Comparison of ENCODE assay signal across 13 mouse cellular contexts in the genomic region with DNA sequence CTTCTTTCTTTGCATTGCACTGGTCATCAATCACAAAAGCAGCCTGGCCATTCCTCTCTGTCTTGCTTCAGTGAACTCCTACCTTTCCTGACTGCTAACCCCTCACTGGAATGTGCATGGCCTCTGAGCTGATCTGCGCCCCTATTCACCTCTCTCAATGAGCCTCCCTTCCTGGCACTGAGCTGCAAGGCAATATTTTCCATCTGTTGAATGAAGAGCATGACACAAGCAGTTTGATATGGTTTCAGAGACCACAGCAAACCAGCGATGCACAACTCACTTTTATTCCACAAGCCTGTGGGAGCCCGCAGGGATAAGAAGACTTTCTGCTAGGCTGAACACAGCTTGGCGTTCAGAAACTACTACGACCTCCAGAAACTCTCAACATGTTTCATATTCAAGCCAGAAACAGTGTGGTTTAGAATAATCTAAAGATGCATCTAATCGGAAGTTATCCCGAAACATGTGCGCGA.
DNase-seq lines count a peak whose midpoint lies in the region; ATAC-seq lines count a peak whose summit lies in the region.
"Had no signal": no experiment of that assay in that cellular context is flagged by ENCODE, and none has a peak within 500 bp of the region (broad histone marks: within the 10 kb centered on the region; RNA-seq: fewer than 3 reads in every experiment).

No protein-coding gene starts in this region.

- WGBS in hindbrain, embryonic 11.5 days: 50% methylated on average over 9 of the region's 9 CpGs
- WGBS in hindbrain, embryonic 14.5 days: 47% methylated on average over 9 of the region's 9 CpGs
- 60% methylated on average over 9 of the region's 9 CpGs for WGBS in neural tube, embryonic 15.5 days
- WGBS in embryonic facial prominence, embryonic 15.5 days: 23% methylated on average over 9 of the region's 9 CpGs

- H3K27ac ChIP-seq in hindbrain, embryonic 11.5 days (ENCODE audit: low read depth, low read length): no peak overlapping the region
- H3K27ac ChIP-seq in hindbrain, embryonic 14.5 days: no peak overlapping the region
- no peak overlapping the region for H3K27ac ChIP-seq in neural tube, embryonic 15.5 days (replicated peaks)
- H3K27ac ChIP-seq in embryonic facial prominence, embryonic 15.5 days (replicated peaks): 0 out of 2 replicates have a peak overlapping the region, but pooled peaks have one; percentile 9
- H3K27ac ChIP-seq: lung, embryonic 15.5 days had no signal

- no peaks in the 10 kb centered on the region for H3K36me3 ChIP-seq in hindbrain, embryonic 11.5 days (ENCODE audit: control insufficient read depth, insufficient read depth, low read length)
- H3K36me3 ChIP-seq in hindbrain, embryonic 14.5 days (replicated peaks; ENCODE audit: control insufficient read depth, insufficient read depth): no peaks in the 10 kb centered on the region
- no peaks in the 10 kb centered on the region for H3K36me3 ChIP-seq in neural tube, embryonic 15.5 days
- H3K36me3 ChIP-seq in embryonic facial prominence, embryonic 15.5 days: no peaks in the 10 kb centered on the region
- H3K36me3 ChIP-seq: lung, embryonic 15.5 days had no signal

- no peaks in the 10 kb centered on the region for H3K9me3 ChIP-seq in hindbrain, embryonic 11.5 days (ENCODE audit: control insufficient read depth, low read length)
- H3K9me3 ChIP-seq in hindbrain, embryonic 14.5 days (ENCODE audit: control insufficient read depth, low read length): no peaks in the 10 kb centered on the region
- no peaks in the 10 kb centered on the region for H3K9me3 ChIP-seq in neural tube, embryonic 15.5 days (replicated peaks)
- no peaks in the 10 kb centered on the region for H3K9me3 ChIP-seq in embryonic facial prominence, embryonic 15.5 days (replicated peaks)
- H3K9me3 ChIP-seq: lung, embryonic 15.5 days had no signal

- peak; percentile 73 for ATAC-seq in hindbrain, embryonic 11.5 days (ENCODE audit: low FRiP score)
- ATAC-seq in hindbrain, embryonic 14.5 days (ENCODE audit: low FRiP score): no peak
- ATAC-seq in neural tube, embryonic 15.5 days (ENCODE audit: low FRiP score): no peak
- no peak for ATAC-seq in embryonic facial prominence, embryonic 15.5 days (ENCODE audit: insufficient number of reproducible peaks, low FRiP score, low TSS enrichment, low read depth)
- ATAC-seq: CD4-positive, CD25-positive, alpha-beta regulatory T cell, adult 4 months had no signal

- DNase-seq in hindbrain, embryonic 11.5 days (ENCODE audit: low spot score): peak; percentile 6
- DNase-seq in hindbrain, embryonic 14.5 days (ENCODE audit: low spot score): no peak
- DNase-seq in neural tube, embryonic 10.5 days (ENCODE audit: extremely low spot score, low spot score): peak; percentile 28
- no peak for DNase-seq in MN1 (ENCODE audit: low spot score)
- no peak for DNase-seq in cerebellum, adult 8-10 months
- DNase-seq: adrenal gland, postnatal 36 days; cerebellum, adult 18-20 months; layer of hippocampus, adult 9-11 months; left cerebral cortex, postnatal 4 days had no signal

- H3K4me2 ChIP-seq in hindbrain, embryonic 11.5 days (replicated peaks; ENCODE audit: low read depth, low read length): no peak overlapping the region
- no peak overlapping the region for H3K4me2 ChIP-seq in hindbrain, embryonic 14.5 days (replicated peaks)
- no peak overlapping the region for H3K4me2 ChIP-seq in neural tube, embryonic 15.5 days
- H3K4me2 ChIP-seq in embryonic facial prominence, embryonic 15.5 days (replicated peaks): no peak overlapping the region
- H3K4me2 ChIP-seq: lung, embryonic 15.5 days had no signal

- no peaks in the 10 kb centered on the region for H3K27me3 ChIP-seq in hindbrain, embryonic 11.5 days (ENCODE audit: control insufficient read depth, insufficient read depth, low read length)
- no peaks in the 10 kb centered on the region for H3K27me3 ChIP-seq in hindbrain, embryonic 14.5 days (ENCODE audit: control insufficient read depth, insufficient read depth, low read length)
- no peaks in the 10 kb centered on the region for H3K27me3 ChIP-seq in neural tube, embryonic 15.5 days (replicated peaks)
- no peaks in the 10 kb centered on the region for H3K27me3 ChIP-seq in embryonic facial prominence, embryonic 15.5 days
- H3K27me3 ChIP-seq: lung, embryonic 15.5 days had no signal

- H3K4me3 ChIP-seq in hindbrain, embryonic 11.5 days (ENCODE audit: low read depth, low read length): no peak overlapping the region
- no peak overlapping the region for H3K4me3 ChIP-seq in hindbrain, embryonic 14.5 days (replicated peaks; ENCODE audit: low read length)
- no peak overlapping the region for H3K4me3 ChIP-seq in neural tube, embryonic 15.5 days (replicated peaks)
- no peak overlapping the region for H3K4me3 ChIP-seq in embryonic facial prominence, embryonic 15.5 days (replicated peaks)
- H3K4me3 ChIP-seq: lung, embryonic 15.5 days had no signal

- H3K4me1 ChIP-seq in hindbrain, embryonic 11.5 days (replicated peaks; ENCODE audit: control insufficient read depth, insufficient read depth, low read length): no peaks in the 10 kb centered on the region
- H3K4me1 ChIP-seq in hindbrain, embryonic 14.5 days (replicated peaks; ENCODE audit: control insufficient read depth, insufficient read depth, low read length): no peaks in the 10 kb centered on the region
- no peaks in the 10 kb centered on the region for H3K4me1 ChIP-seq in neural tube, embryonic 15.5 days
- H3K4me1 ChIP-seq in embryonic facial prominence, embryonic 15.5 days: no peaks in the 10 kb centered on the region

- H3K9ac ChIP-seq in hindbrain, embryonic 11.5 days (ENCODE audit: low read depth, low read length): no peak overlapping the region
- H3K9ac ChIP-seq in hindbrain, embryonic 14.5 days: no peak overlapping the region
- no peak overlapping the region for H3K9ac ChIP-seq in neural tube, embryonic 15.5 days (replicated peaks)
- H3K9ac ChIP-seq in embryonic facial prominence, embryonic 15.5 days: no peak overlapping the region
- H3K9ac ChIP-seq: lung, embryonic 15.5 days had no signal

Comparison
In these comparisons a context has a peak if more than half of its experiments do, and no peak if none do; other contexts are left out.
1. DNase-seq: peak in hindbrain, embryonic 11.5 days (single experiment) and neural tube, embryonic 10.5 days (single experiment); none in hindbrain, embryonic 14.5 days (single experiment), MN1 (single experiment) and cerebellum, adult 8-10 months (single experiment).